Mouse (Mus musculus) kidney, embryonic 16.5 days (tissue): ENCODE data around the gene Olfr330. TPM values are rescaled to one million over a fixed set of nuclear protein-coding genes. Genes with fewer than 3 reads are reported as not detected.
"Not testable (repeated sequence)": the region's sequence is repeated elsewhere in the genome, so short reads cannot be mapped to it uniquely, and the experiment has no call there.

Experiments used
- ATAC-seq: fragments of 200-750 bp; cut with Nextera tagmentation; 2 replicates; pipeline ENCODE4 v1.8.0; 2017; ENCODE audit warnings: moderate TSS enrichment; ENCODE audit not compliant: low FRiP score, low TSS enrichment
- H3K27ac ChIP-seq: fragments of 300-500 bp; sonication (generic); 2 replicates; pipeline ENCODE4 v1.5.1; 2014; ENCODE audit warnings: low read length
- H3K27me3 ChIP-seq: fragments of 300-500 bp; sonication (generic); 2 replicates; pipeline ENCODE4 v1.6.1; 2014; ENCODE audit warnings: low read length, control low read depth, mixed read lengths; ENCODE audit not compliant: insufficient read depth
- H3K36me3 ChIP-seq: fragments of 300-500 bp; sonication (generic); 2 replicates; pipeline ENCODE4 v1.6.1; 2014; ENCODE audit warnings: low read length, control low read depth, mixed read lengths; ENCODE audit not compliant: insufficient read depth
- H3K4me1 ChIP-seq: fragments of 300-500 bp; sonication (generic); 2 replicates; pipeline ENCODE4 v1.6.1; 2014; ENCODE audit warnings: low read length, control low read depth, mixed read lengths; ENCODE audit not compliant: insufficient read depth
- H3K4me2 ChIP-seq: fragments of 300-500 bp; sonication (generic); replicated peaks from 2 replicates; pipeline ENCODE4 v1.6.1; 2014; ENCODE audit warnings: low read depth, low read length
- H3K4me3 ChIP-seq: fragments of 300-500 bp; sonication (generic); 2 replicates; pipeline ENCODE4 v1.5.1; 2014; ENCODE audit warnings: mild to moderate bottlenecking, low read length
- H3K9ac ChIP-seq: fragments of 300-500 bp; sonication (generic); replicated peaks from 2 replicates; pipeline ENCODE4 v1.6.1; 2014; ENCODE audit warnings: low read length
- H3K9me3 ChIP-seq: fragments of 300-500 bp; sonication (generic); 2 replicates; pipeline ENCODE4 v1.6.1; 2016; ENCODE audit warnings: low read length, control low read depth
- whole genome bisulfite sequencing: fragments of 180-500 bp; shearing (Covaris S2); extraction: QIAGEN DNeasy Blood & Tissue Kit; methylation state at CpG from one replicate; pipeline ENCODE4 v1.1.7; 2014; 5-methylcytosine and 5-hydroxymethylcytosine counted together
- polyA plus RNA-seq: library from polyadenylated mRNA; unstranded; fragments of >200 nt; fragmentation: Nextera tagmentation; extraction: Ambion mirVana; gene quantifications from 2 replicates; pipeline ENCODE4 v1.2.1, GENCODE M21; 2015

Gene Olfr330
- polyA plus RNA-seq, result not detected in 2 replicates

DNA sequence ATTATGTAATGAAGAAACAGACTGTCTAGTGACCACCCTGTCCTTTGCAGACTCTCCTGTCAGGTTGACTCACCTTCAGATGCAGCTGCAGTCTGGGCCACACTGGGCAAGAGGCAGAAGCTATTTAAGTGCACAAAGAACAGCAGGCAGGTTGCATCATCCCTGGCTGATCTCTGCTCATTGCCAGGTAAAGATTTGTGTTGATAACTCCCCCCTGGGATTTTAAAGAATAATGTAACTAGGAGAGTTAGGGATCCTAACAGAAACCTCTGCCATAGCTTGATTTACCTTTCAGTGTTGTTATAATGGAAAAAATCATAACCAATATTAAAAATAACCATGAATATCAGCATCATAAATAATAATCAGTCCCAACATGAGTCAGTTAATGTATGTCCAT, at the start of gene Olfr330:
Olfr330 (minus strand) TSS at position 101 of the 400 bp plus-strand sequence.
- H3K36me3 ChIP-seq, H3K9ac ChIP-seq, H3K9me3 ChIP-seq, H3K27ac ChIP-seq, H3K27me3 ChIP-seq, ATAC-seq, H3K4me3 ChIP-seq, H3K4me1 ChIP-seq, H3K4me2 ChIP-seq: not testable (repeated sequence)

- no peak overlapping the region for H3K27ac ChIP-seq
- no peaks in the 10 kb centered on the region for H3K9me3 ChIP-seq
- H3K4me2 ChIP-seq, result no peak overlapping the region
- H3K4me3 ChIP-seq, result no peak overlapping the region
- no peaks in the 10 kb centered on the region for H3K27me3 ChIP-seq
- ATAC-seq, result no peak
- no peak overlapping the region for H3K9ac ChIP-seq
- H3K36me3 ChIP-seq, result no peaks in the 10 kb centered on the region
- WGBS, result 80% methylated on average over 8 of the region's 8 CpGs
- H3K4me1 ChIP-seq, result no peaks in the 10 kb centered on the region
These were observed 44.0 kb upstream of the Olfr330 start for GRCm38 (mm10) chr11:58578636-58579035.

DNA sequence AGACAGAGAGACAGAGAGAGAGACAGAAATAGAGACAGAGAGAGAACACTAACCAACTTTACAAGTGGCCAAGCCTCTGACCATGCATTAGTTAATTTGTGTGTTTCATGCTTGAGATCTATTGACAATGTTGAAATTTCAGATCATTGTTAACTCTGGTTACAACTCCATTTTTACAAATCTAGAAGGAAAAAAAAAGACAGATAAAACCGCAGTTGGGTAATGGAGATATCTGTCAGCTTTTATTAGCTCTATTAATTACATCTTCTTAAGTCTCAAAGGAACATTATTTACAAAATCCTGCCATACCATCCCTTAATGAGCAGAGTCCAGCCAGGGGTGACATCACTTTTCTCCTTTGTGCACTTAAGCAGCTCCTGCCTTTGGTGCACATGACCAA, 42.8 kb upstream of the Olfr330 start, which contains the start of gene Olfr325:
Olfr325 (plus strand) TSS at position 301 of the 400 bp plus-strand sequence.
- Histone ChIP-seq H3K27ac (no peak within 1 kb of the TSS), H3K9me3 (no peaks in the 10 kb centered on the region), H3K4me1 (no peaks in the 10 kb centered on the region), H3K4me3 (no peak within 1 kb of the TSS), H3K4me2 (no peak within 1 kb of the TSS), H3K9ac (no peak within 1 kb of the TSS), H3K27me3 (no peaks in the 10 kb centered on the region), H3K36me3 (no peaks in the 10 kb centered on the region)
- no peak for ATAC-seq
- WGBS, result 61% methylated on average over 1 of the region's 1 CpGs

- Histone ChIP-seq H3K27ac (no peak within 1 kb of the TSS), H3K27me3 (no peaks in the 10 kb centered on the region), H3K9me3 (no peaks in the 10 kb centered on the region), H3K4me3 (no peak within 1 kb of the TSS), H3K36me3 (no peaks in the 10 kb centered on the region), H3K9ac (no peak within 1 kb of the TSS), H3K4me1 (no peaks in the 10 kb centered on the region), H3K4me2 (no peak within 1 kb of the TSS)
- WGBS, result 67% methylated on average over 5 of the region's 5 CpGs
- no peak for ATAC-seq
These were observed 35.8 kb upstream of the Olfr330 start, which contains the start of gene Olfr224 for GRCm38 (mm10) chr11:58570405-58570804. Gene Olfr224 (minus strand): TSS chr11:58570553.

GRCm38 (mm10) chr11:58555536-58555935, 20.9 kb upstream of the Olfr330 start, which contains the start of gene Olfr328:
Gene Olfr328 (minus strand): TSS chr11:58555636.
- no peaks in the 10 kb centered on the region for H3K27me3 ChIP-seq
- H3K9ac ChIP-seq, result no peak within 1 kb of the TSS
- no peaks in the 10 kb centered on the region for H3K9me3 ChIP-seq
- no peaks in the 10 kb centered on the region for H3K4me1 ChIP-seq
- no peaks in the 10 kb centered on the region for H3K36me3 ChIP-seq
- H3K4me3 ChIP-seq, result no peak within 1 kb of the TSS
- 91% methylated on average over 1 of the region's 1 CpGs for WGBS
- ATAC-seq, result no peak
- H3K27ac ChIP-seq, result no peak within 1 kb of the TSS
- no peak within 1 kb of the TSS for H3K4me2 ChIP-seq

GRCm38 (mm10) chr11:58546322-58546721, 11.7 kb upstream of the Olfr330 start, which contains the start of gene Olfr329-ps:
Gene Olfr329-ps (minus strand): TSS chr11:58546422.
- 77% methylated on average over 5 of the region's 5 CpGs for WGBS
- no peaks in the 10 kb centered on the region for H3K36me3 ChIP-seq
- no peaks in the 10 kb centered on the region for H3K27me3 ChIP-seq
- H3K4me1 ChIP-seq, result no peaks in the 10 kb centered on the region
- ATAC-seq, result no peak
- no peak within 1 kb of the TSS for H3K4me3 ChIP-seq
- no peak within 1 kb of the TSS for H3K27ac ChIP-seq
- H3K4me2 ChIP-seq, result no peak within 1 kb of the TSS
- no peak within 1 kb of the TSS for H3K9ac ChIP-seq
- H3K9me3 ChIP-seq, result no peaks in the 10 kb centered on the region

DNA sequence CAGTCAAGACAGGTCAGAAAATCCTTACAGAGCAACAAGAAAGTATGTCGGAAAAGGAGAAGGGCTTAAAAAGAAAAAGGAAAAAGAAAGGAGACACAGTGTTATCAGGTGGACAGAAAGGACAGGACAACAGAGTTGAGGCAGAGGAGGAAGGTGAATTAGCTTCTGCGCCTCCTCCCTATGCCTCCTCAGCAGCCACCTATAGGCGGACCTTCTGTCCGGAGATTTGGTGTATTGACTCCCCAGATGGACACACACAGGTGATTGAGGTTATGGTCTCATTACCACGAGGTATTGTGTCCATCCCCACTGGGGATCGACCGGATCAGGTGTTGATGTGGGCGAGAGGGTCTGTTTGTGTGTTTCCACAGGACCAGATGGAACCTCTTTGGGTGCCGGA, 14.9 kb downstream of the Olfr330 start:
- H3K36me3 ChIP-seq, H3K9ac ChIP-seq, H3K27me3 ChIP-seq, H3K4me2 ChIP-seq, H3K9me3 ChIP-seq, ATAC-seq, H3K27ac ChIP-seq, H3K4me3 ChIP-seq, H3K4me1 ChIP-seq: not testable (repeated sequence)
- 92% methylated on average over 6 of the region's 9 CpGs for WGBS

- not testable (repeated sequence) for H3K27ac ChIP-seq, H3K9ac ChIP-seq, H3K27me3 ChIP-seq, H3K4me3 ChIP-seq, H3K4me2 ChIP-seq, H3K4me1 ChIP-seq, H3K36me3 ChIP-seq, H3K9me3 ChIP-seq, ATAC-seq
- WGBS, result 95% methylated on average over 15 of the region's 18 CpGs
These were observed 15.7 kb downstream of the Olfr330 start for GRCm38 (mm10) chr11:58518916-58519315.

GRCm38 (mm10) chr11:58509058-58509457, 25.6 kb downstream of the Olfr330 start:
- not testable (repeated sequence) for ATAC-seq, H3K9ac ChIP-seq, H3K4me3 ChIP-seq, H3K9me3 ChIP-seq, H3K36me3 ChIP-seq, H3K27me3 ChIP-seq, H3K27ac ChIP-seq, H3K4me2 ChIP-seq, H3K4me1 ChIP-seq
- WGBS, result 91% methylated on average over 19 of the region's 19 CpGs

DNA sequence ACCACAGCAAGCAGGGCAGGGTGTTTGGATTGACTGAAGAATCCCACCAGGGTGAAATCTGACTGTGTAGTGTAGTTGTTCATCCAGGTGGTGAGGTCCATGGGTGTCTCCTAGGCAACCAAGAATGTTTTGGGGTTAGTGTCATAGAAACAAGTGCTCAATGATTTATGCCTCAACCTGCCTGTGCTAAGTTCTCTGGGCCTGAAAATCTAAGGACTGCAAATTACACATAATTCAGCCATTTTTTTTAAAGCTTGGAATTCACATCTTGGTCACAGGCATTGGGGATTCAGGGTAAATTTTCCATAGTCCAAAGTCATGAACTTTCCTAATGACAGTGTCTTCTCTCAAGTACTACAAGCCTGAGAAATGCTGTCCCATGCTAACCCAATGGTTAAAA, 32.2 kb downstream of the Olfr330 start, which contains the start of gene Olfr331:
Olfr331 (minus strand) TSS at position 101 of the 400 bp plus-strand sequence.
- H3K4me2 ChIP-seq, H3K9ac ChIP-seq, H3K4me3 ChIP-seq, H3K27me3 ChIP-seq, H3K36me3 ChIP-seq, ATAC-seq, H3K9me3 ChIP-seq, H3K27ac ChIP-seq, H3K4me1 ChIP-seq: not testable (repeated sequence)
